Mouse (Mus musculus): ENCODE data around the gene Hmgcs2. TPM values are rescaled to one million over a fixed set of nuclear protein-coding genes. Genes with fewer than 3 reads are reported as not detected.

The Hmgcs2 gene
- 16.8 and 18.4 TPM in 2 replicates for polyA plus RNA-seq (2015; fragmentation: Nextera tagmentation; extraction: Ambion mirVana)

DNA sequence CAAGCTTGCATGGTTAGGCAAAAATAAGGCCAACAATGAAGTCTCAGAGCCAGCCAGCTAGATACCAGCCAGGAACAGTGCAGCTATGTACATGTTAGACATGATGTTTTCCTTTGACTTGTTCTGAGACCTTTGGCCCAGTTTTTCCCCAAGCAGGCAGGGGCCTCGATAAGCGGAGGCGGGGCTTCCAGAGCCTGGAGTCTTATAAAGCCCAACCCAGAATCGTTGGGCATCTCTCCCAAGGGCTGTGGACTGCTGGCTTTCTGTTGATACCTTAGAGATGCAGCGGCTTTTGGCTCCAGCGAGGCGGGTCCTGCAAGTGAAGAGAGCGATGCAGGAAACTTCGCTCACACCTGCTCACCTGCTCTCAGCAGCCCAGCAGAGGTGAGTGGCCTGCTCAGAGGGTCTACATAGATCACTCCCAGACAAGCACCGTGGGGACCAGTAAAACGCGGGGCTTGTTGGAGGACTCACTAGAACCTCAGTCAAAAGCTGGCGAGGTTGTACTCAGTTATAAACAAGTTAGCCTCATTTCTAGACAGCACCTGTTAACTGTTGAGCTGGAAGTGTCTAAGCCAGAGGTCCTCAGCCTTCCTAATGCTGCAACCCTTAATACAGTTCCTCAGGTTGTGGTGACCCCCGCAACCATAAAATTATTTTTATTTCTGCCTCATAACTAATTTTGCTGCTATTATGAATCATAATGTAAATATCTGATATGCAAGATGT lies at the start of gene Hmgcs2:
TSS of gene Hmgcs2 (plus strand) at position 232 of the 729 bp plus-strand sequence.
- Histone ChIP-seq H3K4me2 (ENCODE audit: low read length) (peak within 1 kb of the TSS; percentile 26; the same call in 1 of the 2 replicates), H3K9ac (ENCODE audit: low read depth, low read length) (no peak within 1 kb of the TSS), H3K27me3 (ENCODE audit: control insufficient read depth, insufficient read depth, low read depth, low read length) (no peaks in the 10 kb centered on the region), H3K4me1 (ENCODE audit: control insufficient read depth, insufficient read depth, low read length) (no peaks in the 10 kb centered on the region), H3K27ac (ENCODE audit: low read length) (no peak within 1 kb of the TSS), H3K4me3 (ENCODE audit: low read depth, low read length) (no peak within 1 kb of the TSS), H3K9me3 (replicated peaks; ENCODE audit: control insufficient read depth, low read length, poor library complexity, severe bottlenecking) (no peaks in the 10 kb centered on the region), H3K36me3 (ENCODE audit: control insufficient read depth, insufficient read depth, low read length) (no peaks in the 10 kb centered on the region)
- WGBS = 63% methylated on average over 14 of the region's 14 CpGs
- ATAC-seq = peak; percentile 69; the same call in 1 of the 2 replicates

DNA sequence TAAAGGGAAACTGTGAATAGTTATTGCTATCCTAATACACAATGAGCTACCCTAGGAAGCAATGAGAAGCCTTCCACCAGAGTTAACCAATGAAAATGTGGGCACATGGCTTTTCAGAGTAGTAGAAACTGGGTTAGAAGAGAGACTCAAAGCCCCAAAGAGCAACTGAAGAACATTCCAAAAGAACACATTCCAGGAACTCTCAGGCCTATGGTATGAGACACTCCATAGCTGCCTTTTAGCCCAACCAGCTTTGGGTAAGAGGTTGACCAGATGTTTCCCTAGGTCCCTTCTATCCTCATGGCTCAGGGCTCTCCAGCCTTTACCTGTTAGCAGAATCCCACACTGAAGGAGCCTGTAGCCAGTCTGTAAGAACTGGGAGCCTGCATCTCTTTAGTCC lies 46.7 kb upstream of the Hmgcs2 start:
- H3K4me3 ChIP-seq (ENCODE audit: low read depth, low read length) = no peak overlapping the region
- no peak overlapping the region for H3K4me2 ChIP-seq (ENCODE audit: low read length)
- H3K4me1 ChIP-seq (ENCODE audit: control insufficient read depth, insufficient read depth, low read length) = no peaks in the 10 kb centered on the region
- no peaks in the 10 kb centered on the region for H3K27me3 ChIP-seq (ENCODE audit: control insufficient read depth, insufficient read depth, low read depth, low read length)
- H3K9me3 ChIP-seq (replicated peaks; ENCODE audit: control insufficient read depth, low read length, poor library complexity, severe bottlenecking) = no peaks in the 10 kb centered on the region
- no peak overlapping the region for H3K27ac ChIP-seq (ENCODE audit: low read length)
- no peak overlapping the region for H3K9ac ChIP-seq (ENCODE audit: low read depth, low read length)
- no peak for ATAC-seq
- no peaks in the 10 kb centered on the region for H3K36me3 ChIP-seq (ENCODE audit: control insufficient read depth, insufficient read depth, low read length)

DNA sequence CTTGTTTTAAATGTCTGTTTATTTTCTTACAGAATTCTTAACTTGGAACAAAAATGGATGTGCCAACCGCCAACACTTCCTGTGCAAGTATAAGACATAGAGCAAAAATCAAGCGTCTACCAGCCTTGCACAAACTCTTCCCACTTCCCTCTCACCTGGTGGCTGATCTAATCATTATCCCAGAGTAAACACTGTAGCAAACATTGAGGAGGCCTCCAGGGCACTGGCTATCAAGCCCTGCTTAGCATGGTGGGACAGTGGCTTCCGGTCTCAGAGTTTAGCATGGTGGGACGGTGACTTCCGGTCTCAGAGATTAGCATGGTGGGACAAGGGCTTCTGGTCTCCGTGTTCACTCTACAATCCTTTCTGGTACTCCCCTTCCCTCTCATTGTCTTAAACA lies 44.0 kb upstream of the Hmgcs2 start:
- 93% methylated on average over 6 of the region's 6 CpGs for WGBS
- Histone ChIP-seq H3K36me3 (ENCODE audit: control insufficient read depth, insufficient read depth, low read length) (no peaks in the 10 kb centered on the region), H3K4me1 (ENCODE audit: control insufficient read depth, insufficient read depth, low read length) (no peaks in the 10 kb centered on the region), H3K9me3 (replicated peaks; ENCODE audit: control insufficient read depth, low read length, poor library complexity, severe bottlenecking) (no peaks in the 10 kb centered on the region), H3K4me3 (ENCODE audit: low read depth, low read length) (no peak overlapping the region), H3K27ac (ENCODE audit: low read length) (no peak overlapping the region), H3K9ac (ENCODE audit: low read depth, low read length) (no peak overlapping the region), H3K4me2 (ENCODE audit: low read length) (no peak overlapping the region), H3K27me3 (ENCODE audit: control insufficient read depth, insufficient read depth, low read depth, low read length) (no peaks in the 10 kb centered on the region)
- no peak for ATAC-seq

GRCm38 (mm10) chr3:98237240-98237639 lies 43.0 kb upstream of the Hmgcs2 start:
- no peaks in the 10 kb centered on the region for H3K27me3 ChIP-seq (ENCODE audit: control insufficient read depth, insufficient read depth, low read depth, low read length)
- no peak overlapping the region for H3K4me2 ChIP-seq (ENCODE audit: low read length)
- H3K4me1 ChIP-seq (ENCODE audit: control insufficient read depth, insufficient read depth, low read length) = no peaks in the 10 kb centered on the region
- ATAC-seq = no peak
- no peak overlapping the region for H3K4me3 ChIP-seq (ENCODE audit: low read depth, low read length)
- no peak overlapping the region for H3K27ac ChIP-seq (ENCODE audit: low read length)
- no peak overlapping the region for H3K9ac ChIP-seq (ENCODE audit: low read depth, low read length)
- H3K9me3 ChIP-seq (replicated peaks; ENCODE audit: control insufficient read depth, low read length, poor library complexity, severe bottlenecking) = no peaks in the 10 kb centered on the region
- WGBS = 76% methylated on average over 5 of the region's 5 CpGs
- H3K36me3 ChIP-seq (ENCODE audit: control insufficient read depth, insufficient read depth, low read length) = no peaks in the 10 kb centered on the region

GRCm38 (mm10) chr3:98238150-98238549 lies 42.1 kb upstream of the Hmgcs2 start:
- Histone ChIP-seq H3K9ac (ENCODE audit: low read depth, low read length) (no peak overlapping the region), H3K4me1 (ENCODE audit: control insufficient read depth, insufficient read depth, low read length) (no peaks in the 10 kb centered on the region), H3K9me3 (replicated peaks; ENCODE audit: control insufficient read depth, low read length, poor library complexity, severe bottlenecking) (no peaks in the 10 kb centered on the region), H3K4me3 (ENCODE audit: low read depth, low read length) (no peak overlapping the region), H3K27me3 (ENCODE audit: control insufficient read depth, insufficient read depth, low read depth, low read length) (no peaks in the 10 kb centered on the region), H3K36me3 (ENCODE audit: control insufficient read depth, insufficient read depth, low read length) (no peaks in the 10 kb centered on the region), H3K27ac (ENCODE audit: low read length) (no peak overlapping the region), H3K4me2 (ENCODE audit: low read length) (no peak overlapping the region)
- ATAC-seq = peak; percentile 11; the same call in 1 of the 2 replicates
- WGBS = 40% methylated on average over 3 of the region's 3 CpGs

DNA sequence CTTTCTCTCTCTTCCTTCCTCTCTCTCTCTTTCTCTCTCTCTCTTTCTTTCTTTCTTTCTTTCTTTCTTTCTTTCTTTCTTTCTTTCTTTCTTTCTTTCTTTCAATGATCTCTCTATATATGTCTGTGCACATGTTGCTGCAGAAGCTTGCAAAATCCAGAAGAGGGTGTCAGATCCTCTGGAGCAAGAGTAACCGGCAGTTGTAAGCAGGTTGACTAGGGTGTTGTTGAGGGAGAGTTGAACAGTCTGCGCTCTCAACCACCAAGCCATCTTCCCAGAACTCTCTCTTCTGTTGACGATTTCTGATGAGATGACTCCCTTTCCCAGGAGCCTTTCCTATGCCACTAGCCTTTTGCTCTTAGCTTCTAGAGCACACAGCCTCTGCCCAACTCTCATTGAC lies 38.2 kb upstream of the Hmgcs2 start:
- H3K9me3 ChIP-seq (replicated peaks; ENCODE audit: control insufficient read depth, low read length, poor library complexity, severe bottlenecking) = no peaks in the 10 kb centered on the region
- H3K4me1 ChIP-seq (ENCODE audit: control insufficient read depth, insufficient read depth, low read length) = peaks cover 3% of the 10 kb centered on the region; the same call in 1 of the 2 replicates
- H3K4me3 ChIP-seq (ENCODE audit: low read depth, low read length) = no peak overlapping the region
- ATAC-seq = no peak
- no peak overlapping the region for H3K9ac ChIP-seq (ENCODE audit: low read depth, low read length)
- no peak overlapping the region for H3K27ac ChIP-seq (ENCODE audit: low read length)
- WGBS = 94% methylated on average over 3 of the region's 3 CpGs
- no peak overlapping the region for H3K4me2 ChIP-seq (ENCODE audit: low read length)
- H3K27me3 ChIP-seq (ENCODE audit: control insufficient read depth, insufficient read depth, low read depth, low read length) = no peaks in the 10 kb centered on the region
- no peaks in the 10 kb centered on the region for H3K36me3 ChIP-seq (ENCODE audit: control insufficient read depth, insufficient read depth, low read length)

GRCm38 (mm10) chr3:98242458-98243037 lies 37.7 kb upstream of the Hmgcs2 start:
- Histone ChIP-seq H3K4me3 (ENCODE audit: low read depth, low read length) (no peak overlapping the region), H3K4me1 (ENCODE audit: control insufficient read depth, insufficient read depth, low read length) (peaks cover 3% of the 10 kb centered on the region; the same call in 1 of the 2 replicates), H3K27me3 (ENCODE audit: control insufficient read depth, insufficient read depth, low read depth, low read length) (no peaks in the 10 kb centered on the region), H3K36me3 (ENCODE audit: control insufficient read depth, insufficient read depth, low read length) (no peaks in the 10 kb centered on the region), H3K27ac (ENCODE audit: low read length) (no peak overlapping the region), H3K4me2 (ENCODE audit: low read length) (no peak overlapping the region), H3K9ac (ENCODE audit: low read depth, low read length) (no peak overlapping the region), H3K9me3 (replicated peaks; ENCODE audit: control insufficient read depth, low read length, poor library complexity, severe bottlenecking) (no peaks in the 10 kb centered on the region)
- WGBS = 68% methylated on average over 8 of the region's 8 CpGs
- ATAC-seq = no peak

GRCm38 (mm10) chr3:98245892-98246291 lies 34.3 kb upstream of the Hmgcs2 start:
- peaks cover 3% of the 10 kb centered on the region; the same call in 1 of the 2 replicates for H3K4me1 ChIP-seq (ENCODE audit: control insufficient read depth, insufficient read depth, low read length)
- no peaks in the 10 kb centered on the region for H3K36me3 ChIP-seq (ENCODE audit: control insufficient read depth, insufficient read depth, low read length)
- no peak overlapping the region for H3K9ac ChIP-seq (ENCODE audit: low read depth, low read length)
- no peak overlapping the region for H3K4me2 ChIP-seq (ENCODE audit: low read length)
- H3K27me3 ChIP-seq (ENCODE audit: control insufficient read depth, insufficient read depth, low read depth, low read length) = no peaks in the 10 kb centered on the region
- no peaks in the 10 kb centered on the region for H3K9me3 ChIP-seq (replicated peaks; ENCODE audit: control insufficient read depth, low read length, poor library complexity, severe bottlenecking)
- no peak overlapping the region for H3K4me3 ChIP-seq (ENCODE audit: low read depth, low read length)
- whole genome bisulfite sequencing = 10% methylated on average over 8 of the region's 8 CpGs
- no peak for ATAC-seq
- no peak overlapping the region for H3K27ac ChIP-seq (ENCODE audit: low read length)

DNA sequence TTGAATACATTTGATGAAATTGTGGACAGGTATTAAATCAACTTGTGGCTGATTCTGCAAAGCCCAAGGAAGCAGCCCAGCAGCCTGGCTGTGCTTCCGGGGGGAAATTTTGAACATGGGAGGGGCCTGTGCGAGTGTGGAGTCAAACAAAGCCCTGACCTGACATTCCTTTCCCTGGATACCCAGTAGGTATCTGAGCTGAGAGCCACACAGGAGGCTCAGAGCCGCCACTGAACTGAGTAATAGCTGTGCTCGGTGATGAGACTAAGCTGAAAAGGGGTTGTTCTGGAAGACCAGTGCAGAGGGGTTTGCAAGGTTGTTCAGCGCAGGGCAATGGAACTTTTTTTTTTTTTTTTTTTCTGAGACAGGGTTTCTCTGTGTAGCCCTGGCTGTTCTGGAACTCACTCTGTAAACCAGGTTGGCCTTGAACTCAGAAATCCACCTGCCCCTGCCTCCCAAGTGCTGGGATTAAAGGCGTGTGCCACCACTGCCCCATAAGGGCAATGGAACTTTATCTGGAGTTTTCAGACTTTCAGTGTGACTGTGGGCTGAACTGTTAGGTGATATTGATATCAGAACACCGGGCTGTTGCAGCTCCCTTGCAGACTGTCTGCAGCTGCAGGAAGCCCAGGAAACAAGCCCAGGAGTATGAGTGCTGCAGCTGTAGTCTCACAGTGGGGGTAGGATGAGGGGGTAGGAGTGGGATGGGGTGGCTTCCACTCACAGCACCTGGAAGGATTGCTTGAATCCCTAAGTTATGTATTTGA lies 33.1 kb upstream of the Hmgcs2 start:
- Histone ChIP-seq H3K4me1 (ENCODE audit: control insufficient read depth, insufficient read depth, low read length) (peaks cover 3% of the 10 kb centered on the region; the same call in 1 of the 2 replicates), H3K4me2 (ENCODE audit: low read length) (no peak overlapping the region), H3K27me3 (ENCODE audit: control insufficient read depth, insufficient read depth, low read depth, low read length) (no peaks in the 10 kb centered on the region), H3K9me3 (replicated peaks; ENCODE audit: control insufficient read depth, low read length, poor library complexity, severe bottlenecking) (no peaks in the 10 kb centered on the region), H3K9ac (ENCODE audit: low read depth, low read length) (no peak overlapping the region), H3K4me3 (ENCODE audit: low read depth, low read length) (no peak overlapping the region), H3K27ac (ENCODE audit: low read length) (no peak overlapping the region), H3K36me3 (ENCODE audit: control insufficient read depth, insufficient read depth, low read length) (no peaks in the 10 kb centered on the region)
- ATAC-seq = peak; percentile 79
- 28% methylated on average over 7 of the region's 7 CpGs for WGBS
